Mouse (Mus musculus) left cerebral cortex, adult 8-10 months (tissue): Measurements from ENCODE around the gene Olfr553. TPM values are rescaled to one million over a fixed set of nuclear protein-coding genes. Genes with fewer than 3 reads are reported as not detected.
"Not testable (repeated sequence)": the region's sequence is repeated elsewhere in the genome, so short reads cannot be mapped to it uniquely, and the experiment has no call there.

Source experiments
- DNase-seq, 2 experiments: peaks; one replicate each; pipeline ENCODE4 v3.0.0; 2022; ENCODE audit warnings: low spot score in 2 of 2
- total RNA-seq, 4 experiments: library from RNA; stranded (reverse); gene quantifications; 2 replicates each; pipeline ENCODE4 v1.2.4; 2022

The Olfr553 gene
- total RNA-seq = not detected

GRCm38 (mm10) chr7:102618118-102618517, at the start of gene Olfr553:
Olfr553 (minus strand) TSS chr7:102618218.
- no peak for DNase-seq

GRCm38 (mm10) chr7:102665378-102665777, 47.4 kb upstream of the Olfr553 start:
- no peak for DNase-seq

GRCm38 (mm10) chr7:102664599-102664998, 46.6 kb upstream of the Olfr553 start, which contains the start of gene Olfr556:
Olfr556 (plus strand) TSS chr7:102664899.
- no peak for DNase-seq

- DNase-seq = no peak
Observed at GRCm38 (mm10) chr7:102658523-102658922, 40.5 kb upstream of the Olfr553 start, which contains the start of gene Olfr555. Olfr555 (plus strand) TSS chr7:102658823.

- not testable (repeated sequence) for DNase-seq
Observed at GRCm38 (mm10) chr7:102644945-102645344, 26.9 kb upstream of the Olfr553 start.

GRCm38 (mm10) chr7:102638132-102638531, 20.1 kb upstream of the Olfr553 start, which contains the start of gene Olfr554:
Olfr554 (plus strand) TSS chr7:102638432.
- DNase-seq = no peak

GRCm38 (mm10) chr7:102636665-102637064, 18.6 kb upstream of the Olfr553 start:
- DNase-seq = peak in 1 of 2 experiments; percentile 6

- not testable (repeated sequence) for DNase-seq
Observed at GRCm38 (mm10) chr7:102620368-102620767, 2.4 kb upstream of the Olfr553 start.

GRCm38 (mm10) chr7:102619608-102620007, 1.6 kb upstream of the Olfr553 start:
- no peak for DNase-seq

- no peak for DNase-seq
Observed at GRCm38 (mm10) chr7:102597378-102598031, 20.5 kb downstream of the Olfr553 start, which contains the start of gene Olfr552. Olfr552 (plus strand) TSS chr7:102597770.

GRCm38 (mm10) chr7:102591786-102592185, 26.2 kb downstream of the Olfr553 start, which contains the start of gene Olfr551:
Olfr551 (minus strand) TSS chr7:102591886.
- DNase-seq = no peak

GRCm38 (mm10) chr7:102575998-102576397, 42.0 kb downstream of the Olfr553 start:
- DNase-seq = no peak

GRCm38 (mm10) chr7:102573174-102573830, 44.7 kb downstream of the Olfr553 start:
- no peak for DNase-seq

- no peak for DNase-seq
Observed at GRCm38 (mm10) chr7:102571142-102571541, 46.9 kb downstream of the Olfr553 start, which contains the start of gene Olfr550. Olfr550 (plus strand) TSS chr7:102571442.

GRCm38 (mm10) chr7:102566219-102566618, 51.8 kb downstream of the Olfr553 start:
- no peak for DNase-seq

GRCm38 (mm10) chr7:102564999-102565997, 52.7 kb downstream of the Olfr553 start, which contains the start of gene Trim21:
Trim21 (minus strand) TSS chr7:102565486.
- peak; percentile 6 to 20 for DNase-seq

Other genes starting within 250 kb of the Olfr553 start
- 10 to 100 TPM; 12.1 to 14.6 (median 13.2) TPM for gene Rrm1, start 176.5 kb downstream of the Olfr553 start, total RNA-seq
- not detected for gene Olfr543, start 136.5 kb downstream of the Olfr553 start, total RNA-seq
- gene Olfr544, start 129.9 kb downstream of the Olfr553 start, total RNA-seq = not detected
- gene Olfr545, start 118.6 kb downstream of the Olfr553 start, total RNA-seq = not detected
- not detected for gene Olfr547, start 83.5 kb downstream of the Olfr553 start, total RNA-seq
- gene Olfr548-ps1, start 77.3 kb downstream of the Olfr553 start, total RNA-seq = not detected
- not detected for gene Olfr549, start 68.3 kb downstream of the Olfr553 start, total RNA-seq
- 1 to 10 TPM; 2.6 to 6.4 (median 4.6) TPM for gene Trim21, start 52.7 kb downstream of the Olfr553 start, total RNA-seq
- gene Olfr550, start 46.8 kb downstream of the Olfr553 start, total RNA-seq = under 1 TPM in 3 of 4 experiments, not detected in 1; 0.23 to 0.37 (median 0.37) TPM
- gene Olfr551, start 26.3 kb downstream of the Olfr553 start, total RNA-seq = not detected
- under 1 TPM in 2 of 4 experiments, not detected in 2; 0.09 to 0.11 TPM for gene Olfr552, start 20.4 kb downstream of the Olfr553 start, total RNA-seq
- gene Olfr554, start 20.2 kb upstream of the Olfr553 start, total RNA-seq = not detected
- not detected for gene Olfr555, start 40.6 kb upstream of the Olfr553 start, total RNA-seq
- gene Olfr556, start 46.7 kb upstream of the Olfr553 start, total RNA-seq = not detected
- 1 to 10 TPM; 5.2 to 6.4 (median 5.6) TPM for gene Trim68, start 69.1 kb upstream of the Olfr553 start, total RNA-seq
- not detected for gene Olfr557, start 77.7 kb upstream of the Olfr553 start, total RNA-seq
- gene Olfr558, start 84.0 kb upstream of the Olfr553 start, total RNA-seq = under 1 TPM in 3 of 4 experiments, not detected in 1; 0.11 to 0.34 (median 0.33) TPM
- not detected for gene Olfr33, start 100.9 kb upstream of the Olfr553 start, total RNA-seq
- gene Olfr559, start 109.3 kb upstream of the Olfr553 start, total RNA-seq = not detected
- under 1 TPM in 3 of 4 experiments, not detected in 1; 0.19 to 0.33 (median 0.30) TPM for gene Olfr560, start 141.1 kb upstream of the Olfr553 start, total RNA-seq
- gene Olfr78, start 141.3 kb upstream of the Olfr553 start, total RNA-seq = under 1 TPM; 0.39 to 0.51 (median 0.48) TPM
- not detected for gene Olfr561, start 153.0 kb upstream of the Olfr553 start, total RNA-seq
- gene Olfr564, start 185.3 kb upstream of the Olfr553 start, total RNA-seq = not detected
- gene Olfr566, start 240.5 kb upstream of the Olfr553 start, total RNA-seq = not detected